Mouse (Mus musculus) liver, embryonic 13.5 days (tissue): ENCODE measurements at regions not wholly inside any gene's neighbourhood (a gene's known extent, or its start where the extent isn't known, plus 50 kb on each side); places are given as distances from the start of the nearest gene placed in this dataset.
A peak's percentile ranks its signal among the peaks of the same experiment; 100 is the strongest.

Source experiments
- ATAC-seq: fragments of 200-750 bp; cut with Nextera tagmentation; 2 replicates; pipeline ENCODE4 v1.8.0; 2017; ENCODE audit warnings: low read depth, mild to moderate bottlenecking, moderate number of reproducible peaks, moderate library complexity
- DNase-seq: peaks from one replicate; pipeline ENCODE4 v3.0.0; 2022
- H3K27ac ChIP-seq: fragments of 300-500 bp; sonication (generic); 2 replicates; pipeline ENCODE4 v1.5.1; 2015; ENCODE audit warnings: moderate library complexity, mild to moderate bottlenecking, inconsistent platforms
- H3K27me3 ChIP-seq: fragments of 300-500 bp; sonication (generic); 2 replicates; pipeline ENCODE4 v1.6.1; 2015; ENCODE audit warnings: mild to moderate bottlenecking, inconsistent platforms
- H3K36me3 ChIP-seq: fragments of 300-500 bp; sonication (generic); 2 replicates; pipeline ENCODE4 v1.6.1; 2015; ENCODE audit warnings: mild to moderate bottlenecking, inconsistent platforms
- H3K4me1 ChIP-seq: fragments of 300-500 bp; sonication (generic); replicated peaks from 2 replicates; pipeline ENCODE4 v1.6.1; 2015; ENCODE audit warnings: inconsistent platforms
- H3K4me2 ChIP-seq: fragments of 300-500 bp; sonication (generic); 2 replicates; pipeline ENCODE4 v1.6.1; 2015; ENCODE audit warnings: inconsistent platforms, mild to moderate bottlenecking, moderate library complexity
- H3K4me3 ChIP-seq: fragments of 300-500 bp; sonication (generic); replicated peaks from 2 replicates; pipeline ENCODE4 v1.5.1; 2015; ENCODE audit warnings: mild to moderate bottlenecking, inconsistent platforms
- H3K9ac ChIP-seq: fragments of 300-500 bp; sonication (generic); 2 replicates; pipeline ENCODE4 v1.6.1; 2015; ENCODE audit warnings: mild to moderate bottlenecking, inconsistent platforms
- H3K9me3 ChIP-seq: fragments of 300-500 bp; sonication (generic); replicated peaks from 2 replicates; pipeline ENCODE4 v1.6.1; 2016; ENCODE audit warnings: inconsistent platforms
- WGBS: fragments of 180-500 bp; shearing (Covaris S2); methylation state at CpG from one replicate; pipeline ENCODE4 v1.1.7; 2015; ENCODE audit not compliant: insufficient replicate concordance; 5-methylcytosine and 5-hydroxymethylcytosine counted together

GRCm38 (mm10) chr17:27364899-27365298, 156.3 kb downstream of the Grm4 start:
- H3K36me3 ChIP-seq = no peaks in the 10 kb centered on the region

GRCm38 (mm10) chr17:27364338-27364737, 156.9 kb downstream of the Grm4 start:
- no peak overlapping the region for H3K4me2 ChIP-seq
- H3K27ac ChIP-seq = no peak overlapping the region
- no peaks in the 10 kb centered on the region for H3K9me3 ChIP-seq
- H3K27me3 ChIP-seq = no peaks in the 10 kb centered on the region
- no peak overlapping the region for H3K4me3 ChIP-seq
- H3K36me3 ChIP-seq = no peaks in the 10 kb centered on the region
- H3K9ac ChIP-seq = no peak overlapping the region
- H3K4me1 ChIP-seq = no peaks in the 10 kb centered on the region
- no peak for DNase-seq
- no peak for ATAC-seq
- 71% methylated on average over 7 of the region's 7 CpGs for WGBS

More at GRCm38 (mm10) chr17:27364899-27365298, 156.3 kb downstream of the Grm4 start:
- 64% methylated on average over 6 of the region's 6 CpGs for WGBS
- no peak for DNase-seq
- Histone ChIP-seq H3K27me3 (no peaks in the 10 kb centered on the region), H3K4me2 (no peak overlapping the region), H3K4me1 (no peaks in the 10 kb centered on the region), H3K27ac (no peak overlapping the region), H3K9ac (no peak overlapping the region), H3K4me3 (no peak overlapping the region), H3K9me3 (no peaks in the 10 kb centered on the region)
- no peak for ATAC-seq

- H3K4me3 ChIP-seq = no peak overlapping the region
- no peaks in the 10 kb centered on the region for H3K27me3 ChIP-seq
- H3K4me1 ChIP-seq = no peaks in the 10 kb centered on the region
- DNase-seq (no peak), ATAC-seq (no peak)
- H3K36me3 ChIP-seq = no peaks in the 10 kb centered on the region
- no peak overlapping the region for H3K9ac ChIP-seq
- WGBS = 51% methylated on average over 6 of the region's 6 CpGs
- H3K4me2 ChIP-seq = no peak overlapping the region
- no peaks in the 10 kb centered on the region for H3K9me3 ChIP-seq
- no peak overlapping the region for H3K27ac ChIP-seq
Observed at GRCm38 (mm10) chr17:27363911-27364310, 157.3 kb downstream of the Grm4 start.

- ATAC-seq (no peak), DNase-seq (no peak)
- H3K36me3 ChIP-seq = no peaks in the 10 kb centered on the region
- no peak overlapping the region for H3K4me3 ChIP-seq
- no peak overlapping the region for H3K27ac ChIP-seq
- H3K4me1 ChIP-seq = no peaks in the 10 kb centered on the region
- 73% methylated on average over 8 of the region's 8 CpGs for WGBS
- H3K27me3 ChIP-seq = no peaks in the 10 kb centered on the region
- no peak overlapping the region for H3K4me2 ChIP-seq
- H3K9me3 ChIP-seq = no peaks in the 10 kb centered on the region
- no peak overlapping the region for H3K9ac ChIP-seq
Observed at GRCm38 (mm10) chr17:27362221-27362620, 158.0 kb upstream of the Lemd2 start.

GRCm38 (mm10) chr17:27361362-27361761, 157.1 kb upstream of the Lemd2 start:
- Histone ChIP-seq H3K4me1 (no peaks in the 10 kb centered on the region), H3K36me3 (no peaks in the 10 kb centered on the region), H3K9me3 (no peaks in the 10 kb centered on the region), H3K4me2 (no peak overlapping the region), H3K4me3 (no peak overlapping the region), H3K27ac (no peak overlapping the region), H3K27me3 (no peaks in the 10 kb centered on the region), H3K9ac (no peak overlapping the region)
- ATAC-seq = no peak
- 52% methylated on average over 2 of the region's 2 CpGs for WGBS
- DNase-seq = no peak

- Histone ChIP-seq H3K9me3 (no peaks in the 10 kb centered on the region), H3K27me3 (no peaks in the 10 kb centered on the region), H3K27ac (no peak overlapping the region), H3K36me3 (no peaks in the 10 kb centered on the region), H3K4me1 (no peaks in the 10 kb centered on the region), H3K9ac (no peak overlapping the region), H3K4me2 (no peak overlapping the region), H3K4me3 (no peak overlapping the region)
- 61% methylated on average over 3 of the region's 3 CpGs for WGBS
- ATAC-seq = no peak
- no peak for DNase-seq
Observed at GRCm38 (mm10) chr17:27356862-27357261, 152.6 kb upstream of the Lemd2 start.

GRCm38 (mm10) chr17:27355717-27356116, 151.4 kb upstream of the Lemd2 start:
- DNase-seq = no peak
- Histone ChIP-seq H3K36me3 (no peaks in the 10 kb centered on the region), H3K27ac (no peak overlapping the region), H3K4me1 (no peaks in the 10 kb centered on the region), H3K27me3 (no peaks in the 10 kb centered on the region), H3K9me3 (no peaks in the 10 kb centered on the region), H3K4me2 (no peak overlapping the region), H3K9ac (no peak overlapping the region), H3K4me3 (no peak overlapping the region)
- WGBS = 79% methylated on average over 9 of the region's 9 CpGs
- no peak for ATAC-seq

- 87% methylated on average over 4 of the region's 4 CpGs for WGBS
Observed at GRCm38 (mm10) chr17:27355056-27355455, 150.8 kb upstream of the Lemd2 start.

GRCm38 (mm10) chr17:27349911-27350310, 145.6 kb upstream of the Lemd2 start:
- H3K4me2 ChIP-seq = no peak overlapping the region
- H3K4me3 ChIP-seq = no peak overlapping the region
- no peaks in the 10 kb centered on the region for H3K27me3 ChIP-seq
- no peak overlapping the region for H3K27ac ChIP-seq
- DNase-seq = no peak
- no peaks in the 10 kb centered on the region for H3K36me3 ChIP-seq
- no peaks in the 10 kb centered on the region for H3K4me1 ChIP-seq
- no peak overlapping the region for H3K9ac ChIP-seq
- H3K9me3 ChIP-seq = no peaks in the 10 kb centered on the region
- WGBS = 81% methylated on average over 9 of the region's 9 CpGs
- ATAC-seq = no peak

More at GRCm38 (mm10) chr17:27355056-27355455, 150.8 kb upstream of the Lemd2 start:
- Histone ChIP-seq H3K27me3 (no peaks in the 10 kb centered on the region), H3K4me1 (no peaks in the 10 kb centered on the region), H3K4me3 (no peak overlapping the region), H3K9me3 (no peaks in the 10 kb centered on the region), H3K27ac (no peak overlapping the region), H3K4me2 (no peak overlapping the region), H3K36me3 (no peaks in the 10 kb centered on the region), H3K9ac (no peak overlapping the region)
- ATAC-seq (no peak), DNase-seq (no peak)

GRCm38 (mm10) chr17:27349432-27349831, 145.2 kb upstream of the Lemd2 start:
- Histone ChIP-seq H3K27me3 (no peaks in the 10 kb centered on the region), H3K9me3 (no peaks in the 10 kb centered on the region), H3K27ac (no peak overlapping the region), H3K4me1 (no peaks in the 10 kb centered on the region), H3K4me2 (no peak overlapping the region), H3K36me3 (no peaks in the 10 kb centered on the region), H3K9ac (no peak overlapping the region), H3K4me3 (no peak overlapping the region)
- DNase-seq = no peak
- ATAC-seq = no peak
- WGBS = 62% methylated on average over 4 of the region's 4 CpGs

GRCm38 (mm10) chr17:27341952-27342890, 138.0 kb upstream of the Lemd2 start:
- DNase-seq (peak; percentile 40), ATAC-seq (0 out of 2 replicates have a peak, but pooled peaks have one; percentile 39)
- Histone ChIP-seq H3K4me2 (peak overlapping the region; percentile 53), H3K9me3 (no peaks in the 10 kb centered on the region), H3K4me1 (peaks cover 18% of the 10 kb centered on the region), H3K36me3 (no peaks in the 10 kb centered on the region), H3K4me3 (peak overlapping the region; percentile 25), H3K27me3 (no peaks in the 10 kb centered on the region), H3K27ac (no peak overlapping the region), H3K9ac (peak overlapping the region; percentile 50; the same call in 1 of the 2 replicates)
- 11% methylated on average over 12 of the region's 14 CpGs for WGBS

GRCm38 (mm10) chr17:27339823-27340222, 135.6 kb upstream of the Lemd2 start:
- no peak overlapping the region for H3K4me3 ChIP-seq
- 19% methylated on average over 3 of the region's 3 CpGs for WGBS
- no peak for DNase-seq
- no peak overlapping the region for H3K4me2 ChIP-seq
- no peaks in the 10 kb centered on the region for H3K36me3 ChIP-seq
- no peaks in the 10 kb centered on the region for H3K27me3 ChIP-seq
- peaks cover 29% of the 10 kb centered on the region for H3K4me1 ChIP-seq
- no peak for ATAC-seq
- H3K9me3 ChIP-seq = no peaks in the 10 kb centered on the region
- no peak overlapping the region for H3K27ac ChIP-seq
- no peak overlapping the region for H3K9ac ChIP-seq
